ENCODE assay signal across 8 mouse cellular contexts in the genomic region with DNA sequence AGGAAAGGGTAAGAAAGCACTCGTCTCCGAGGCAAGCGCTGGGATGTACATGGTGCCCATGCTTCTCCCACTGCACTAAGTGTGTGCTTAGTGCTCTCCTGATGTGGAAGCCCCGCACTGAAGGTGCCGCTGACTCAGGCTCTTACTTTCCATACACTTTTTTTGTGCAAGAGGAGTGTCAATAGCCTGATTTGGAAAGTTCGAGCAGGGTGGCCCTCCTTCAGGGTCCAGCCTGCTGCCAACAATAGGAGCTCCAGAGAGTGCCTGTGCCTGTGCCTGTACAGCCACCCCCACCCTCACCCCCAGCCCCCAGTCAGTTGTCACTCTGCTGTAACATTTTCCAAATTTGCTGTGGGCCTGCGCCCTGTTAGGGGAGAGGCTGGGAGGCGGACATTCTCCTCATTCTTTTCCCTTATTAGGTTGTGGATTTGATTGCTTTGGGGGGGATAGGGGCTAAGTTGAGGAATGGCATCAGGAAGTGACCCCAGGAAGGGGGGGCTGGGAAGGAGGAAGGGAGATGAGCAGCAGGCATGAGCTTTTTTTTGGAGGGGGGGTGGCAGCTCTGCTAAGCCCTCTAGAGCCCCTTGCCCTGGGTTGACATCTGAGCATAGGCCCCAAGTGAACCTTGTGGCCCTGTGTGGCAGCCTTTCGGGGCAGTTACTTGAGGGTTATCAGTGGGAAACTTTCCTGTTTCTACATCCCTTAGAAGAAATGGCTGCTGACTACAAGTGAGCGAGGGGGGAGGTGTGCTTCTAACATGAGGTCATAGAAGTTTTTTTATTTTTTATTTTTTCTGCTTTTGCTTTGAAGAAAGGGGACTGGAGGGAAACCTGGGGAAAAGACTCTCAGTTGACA. TPM values are rescaled to one million over a fixed set of nuclear protein-coding genes. Genes with fewer than 3 reads are reported as not detected.
DNase-seq lines count a peak whose midpoint lies in the region; ATAC-seq and TF ChIP-seq lines count a peak whose summit lies in the region.

No protein-coding gene starts in this region.

- H3K79me2 ChIP-seq in C2C12 (ENCODE audit: control insufficient read depth, insufficient read depth) = peaks cover 100% of the 10 kb centered on the region

- H3K4me1 ChIP-seq in hindbrain, embryonic 10.5 days (replicated peaks) = peaks cover 84% of the 10 kb centered on the region
- H3K4me1 ChIP-seq in liver, embryonic 12.5 days = peaks cover 98% of the 10 kb centered on the region
- peaks cover 71% of the 10 kb centered on the region for H3K4me1 ChIP-seq in stomach, embryonic 15.5 days

- TF ChIP-seq CTCF in C2C12 (IDR thresholded peaks at IDR 0.05; ENCODE audit: control insufficient read depth, insufficient read depth, insufficient read length) = no peak

- peak; percentile 31; the same call in 1 of the 2 replicates for ATAC-seq in liver, embryonic 12.5 days
- ATAC-seq in stomach, embryonic 15.5 days (ENCODE audit: insufficient read depth, low FRiP score, low read depth) = peak; percentile 57

- H3K79me3 ChIP-seq in C2C12 (ENCODE audit: low read depth) = peaks cover 90% of the 10 kb centered on the region

- peak overlapping the region; percentile 42 for H3ac ChIP-seq in C2C12 (ENCODE audit: control insufficient read depth, insufficient read length, low read depth)

- peak; percentile 73 for DNase-seq in brain, adult 2 months (ENCODE audit: low read depth, low spot score)
- DNase-seq in hindbrain, embryonic 10.5 days (ENCODE audit: low spot score) = peak; percentile 63
- no peak for DNase-seq in urinary bladder, adult 2 months (ENCODE audit: low spot score)
- DNase-seq in frontal cortex, postnatal 14 days (ENCODE audit: low spot score in 2 of 2) = no peak
- no peak for DNase-seq in gastrocnemius, adult 18-20 months (ENCODE audit: low spot score)

- 33% methylated on average over 10 of the region's 10 CpGs for WGBS in hindbrain, embryonic 10.5 days
- WGBS in liver, embryonic 12.5 days (ENCODE audit: insufficient replicate concordance) = 51% methylated on average over 10 of the region's 10 CpGs
- 22% methylated on average over 10 of the region's 10 CpGs for WGBS in stomach, embryonic 15.5 days

- peaks cover 45% of the 10 kb centered on the region for H3K36me3 ChIP-seq in C2C12 (ENCODE audit: control insufficient read depth, insufficient read depth)
- peaks cover 54% of the 10 kb centered on the region for H3K36me3 ChIP-seq in hindbrain, embryonic 10.5 days
- H3K36me3 ChIP-seq in liver, embryonic 12.5 days = peaks cover 58% of the 10 kb centered on the region
- H3K36me3 ChIP-seq in stomach, embryonic 15.5 days = no peaks in the 10 kb centered on the region

- no peaks in the 10 kb centered on the region for H3K27me3 ChIP-seq in C2C12 (ENCODE audit: control insufficient read depth, insufficient read depth, insufficient read length)
- no peaks in the 10 kb centered on the region for H3K27me3 ChIP-seq in hindbrain, embryonic 10.5 days (ENCODE audit: insufficient read depth, poor library complexity, severe bottlenecking)
- no peaks in the 10 kb centered on the region for H3K27me3 ChIP-seq in liver, embryonic 12.5 days (replicated peaks)
- no peaks in the 10 kb centered on the region for H3K27me3 ChIP-seq in stomach, embryonic 15.5 days (replicated peaks)

- no peak overlapping the region for H3K9ac ChIP-seq in liver, embryonic 12.5 days
- H3K9ac ChIP-seq in stomach, embryonic 15.5 days = no peak overlapping the region

- no peaks in the 10 kb centered on the region for H3K9me3 ChIP-seq in hindbrain, embryonic 10.5 days
- H3K9me3 ChIP-seq in liver, embryonic 12.5 days (replicated peaks) = no peaks in the 10 kb centered on the region
- H3K9me3 ChIP-seq in stomach, embryonic 15.5 days = no peaks in the 10 kb centered on the region

- H3K4me3 ChIP-seq in C2C12 (ENCODE audit: insufficient read depth, poor library complexity, severe bottlenecking) = no peak overlapping the region
- 0 out of 2 replicates have a peak overlapping the region, but pooled peaks have one; percentile 11 for H3K4me3 ChIP-seq in hindbrain, embryonic 10.5 days
- no peak overlapping the region for H3K4me3 ChIP-seq in liver, embryonic 12.5 days
- no peak overlapping the region for H3K4me3 ChIP-seq in stomach, embryonic 15.5 days (replicated peaks)

- H3K27ac ChIP-seq in hindbrain, embryonic 10.5 days = peak overlapping the region; percentile 83
- peak overlapping the region; percentile 75 for H3K27ac ChIP-seq in liver, embryonic 12.5 days
- H3K27ac ChIP-seq in stomach, embryonic 15.5 days = peak overlapping the region; percentile 89

- peak overlapping the region; percentile 26; the same call in 1 of the 2 replicates for H3K4me2 ChIP-seq in liver, embryonic 12.5 days
- peak overlapping the region; percentile 24; the same call in 1 of the 2 replicates for H3K4me2 ChIP-seq in stomach, embryonic 15.5 days

TF ChIP-seq in C2C12, 6 proteins besides CTCF, POLR2A, EP300 and RAD21:
- TF ChIP-seq MYOD1 (IDR thresholded peaks at IDR 0.05; ENCODE audit: control insufficient read depth, insufficient read length, low read depth) = no peak

RNA-seq across cellular contexts. Expression of a gene that starts 16.5 kb away (rescaled TPM):
- polyA plus RNA-seq in C2C12 (2012; fragmentation: generic; extraction: Trizol) = 465 TPM
- 216 and 245 TPM in 2 replicates for polyA plus RNA-seq in hindbrain, embryonic 10.5 days (2016; fragmentation: Nextera tagmentation; extraction: Ambion mirVana)
- 165 and 166 TPM in 2 replicates for polyA plus RNA-seq in liver, embryonic 12.5 days (2016; fragmentation: Nextera tagmentation; extraction: Ambion mirVana)
- polyA plus RNA-seq in stomach, embryonic 15.5 days (2015; fragmentation: Nextera tagmentation; extraction: Ambion mirVana) = 319 and 341 TPM in 2 replicates
- 285 and 345 TPM in 2 replicates for polyA plus RNA-seq in urinary bladder, adult 2 months (2012; rRNA removed)
- 10 to 100 TPM; 29.6 to 46.1 TPM for total RNA-seq in gastrocnemius, adult 18-20 months (2021)

RNA-seq across cellular contexts. Expression of a gene that starts 36.0 kb away (rescaled TPM):
- polyA plus RNA-seq in C2C12 (2012; fragmentation: generic; extraction: Trizol) = 429 TPM
- polyA plus RNA-seq in hindbrain, embryonic 10.5 days (2016; fragmentation: Nextera tagmentation; extraction: Ambion mirVana) = 426 and 432 TPM in 2 replicates
- 325 and 336 TPM in 2 replicates for polyA plus RNA-seq in liver, embryonic 12.5 days (2016; fragmentation: Nextera tagmentation; extraction: Ambion mirVana)
- 370 and 373 TPM in 2 replicates for polyA plus RNA-seq in stomach, embryonic 15.5 days (2015; fragmentation: Nextera tagmentation; extraction: Ambion mirVana)
- 368 and 380 TPM in 2 replicates for polyA plus RNA-seq in urinary bladder, adult 2 months (2012; rRNA removed)
- total RNA-seq in gastrocnemius, adult 18-20 months (2021) = 100 to 1,000 TPM; 128 TPM

RNA-seq across cellular contexts. Expression of a gene that starts 36.2 kb away (rescaled TPM):
- polyA plus RNA-seq in C2C12 (2012; fragmentation: generic; extraction: Trizol) = 3.6 TPM
- 8.8 and 9.0 TPM in 2 replicates for polyA plus RNA-seq in hindbrain, embryonic 10.5 days (2016; fragmentation: Nextera tagmentation; extraction: Ambion mirVana)
- 33.3 and 35.0 TPM in 2 replicates for polyA plus RNA-seq in liver, embryonic 12.5 days (2016; fragmentation: Nextera tagmentation; extraction: Ambion mirVana)
- 7.8 and 9.3 TPM in 2 replicates for polyA plus RNA-seq in stomach, embryonic 15.5 days (2015; fragmentation: Nextera tagmentation; extraction: Ambion mirVana)
- 3.6 and 3.8 TPM in 2 replicates for polyA plus RNA-seq in urinary bladder, adult 2 months (2012; rRNA removed)
- under 1 TPM; 0.24 to 0.59 TPM for total RNA-seq in gastrocnemius, adult 18-20 months (2021)

Comparison
In these comparisons a context has a peak if more than half of its experiments do, and no peak if none do; other contexts are left out.
1. DNase-seq: peak in brain, adult 2 months (single experiment) and hindbrain, embryonic 10.5 days (single experiment); none in urinary bladder, adult 2 months (single experiment), frontal cortex, postnatal 14 days (0 of 2) and gastrocnemius, adult 18-20 months (single experiment).
2. Peak in every context shown above with its lines, with median percentiles within 50 percentile points of each other: H3K27ac ChIP-seq.